Mouse (Mus musculus): Measurements from ENCODE around the gene Aanat. TPM values are rescaled to one million over a fixed set of nuclear protein-coding genes. Genes with fewer than 3 reads are reported as not detected.
A peak's percentile ranks its signal among the peaks of the same experiment; 100 is the strongest.

Gene Aanat
- polyA plus RNA-seq, 1 experiment from 2014 or later, result not detected

DNA sequence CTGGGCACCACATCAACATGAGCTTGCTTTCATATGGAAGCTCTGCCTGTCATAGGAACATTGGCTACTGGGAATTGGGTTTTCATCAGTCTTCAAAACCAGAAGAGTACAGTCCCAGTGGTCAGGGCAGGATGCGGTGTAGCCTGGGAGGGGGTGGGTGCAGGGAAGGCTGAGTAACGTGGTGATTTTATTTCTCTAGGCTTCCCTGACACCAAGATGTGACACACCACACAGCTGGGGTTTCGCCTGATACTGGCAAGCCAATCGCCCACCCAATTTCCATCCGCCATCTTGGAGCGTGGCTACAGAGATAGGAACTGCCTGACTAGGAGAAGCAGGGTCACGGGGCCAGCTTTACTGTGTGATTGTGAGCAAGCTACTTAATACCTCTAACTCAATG is 32.4 kb downstream of the Aanat start:
- no peak for DNase-seq (ENCODE audit: low spot score)
- no peaks in the 10 kb centered on the region for H3K9me3 ChIP-seq
- peaks cover 89% of the 10 kb centered on the region for H3K4me1 ChIP-seq (replicated peaks)
- H3K27me3 ChIP-seq (ENCODE audit: insufficient read depth, poor library complexity, severe bottlenecking), result peaks cover 24% of the 10 kb centered on the region
- H3K4me3 ChIP-seq, result no peak overlapping the region
- no peak overlapping the region for H3K27ac ChIP-seq
- no peaks in the 10 kb centered on the region for H3K36me3 ChIP-seq
- WGBS, result 89% methylated on average over 7 of the region's 7 CpGs

GRCm38 (mm10) chr11:116619156-116619555 is 32.9 kb downstream of the Aanat start:
- no peaks in the 10 kb centered on the region for H3K36me3 ChIP-seq
- 88% methylated on average over 7 of the region's 7 CpGs for WGBS
- H3K4me1 ChIP-seq (replicated peaks), result peaks cover 94% of the 10 kb centered on the region
- DNase-seq (ENCODE audit: low spot score), result no peak
- H3K4me3 ChIP-seq, result no peak overlapping the region
- no peaks in the 10 kb centered on the region for H3K9me3 ChIP-seq
- peaks cover 27% of the 10 kb centered on the region for H3K27me3 ChIP-seq (ENCODE audit: insufficient read depth, poor library complexity, severe bottlenecking)
- H3K27ac ChIP-seq, result no peak overlapping the region

DNA sequence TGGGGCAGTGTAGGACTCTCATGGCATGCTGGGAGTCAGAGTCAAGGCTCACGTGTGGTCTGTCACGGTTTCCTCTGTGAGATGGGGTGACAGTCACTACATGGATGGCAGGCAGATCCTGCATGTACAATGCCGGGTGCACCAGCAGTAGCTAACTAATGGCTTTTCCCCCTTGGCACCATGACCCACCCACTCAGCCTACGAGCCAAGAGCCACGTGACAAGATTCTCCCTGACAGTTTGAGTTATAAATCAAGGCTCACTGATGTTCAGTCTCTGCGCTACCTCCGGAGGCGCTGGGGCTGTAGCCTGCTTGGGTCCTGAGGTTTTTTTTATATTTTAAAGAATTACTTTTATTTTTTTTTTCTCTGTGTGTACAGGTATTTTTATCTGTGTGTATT is 33.3 kb downstream of the Aanat start:
- DNase-seq (ENCODE audit: low spot score), result no peak
- no peaks in the 10 kb centered on the region for H3K9me3 ChIP-seq
- peaks cover 95% of the 10 kb centered on the region for H3K4me1 ChIP-seq (replicated peaks)
- H3K27ac ChIP-seq, result no peak overlapping the region
- 90% methylated on average over 8 of the region's 8 CpGs for whole genome bisulfite sequencing
- peaks cover 29% of the 10 kb centered on the region for H3K27me3 ChIP-seq (ENCODE audit: insufficient read depth, poor library complexity, severe bottlenecking)
- H3K4me3 ChIP-seq, result no peak overlapping the region
- no peaks in the 10 kb centered on the region for H3K36me3 ChIP-seq

DNA sequence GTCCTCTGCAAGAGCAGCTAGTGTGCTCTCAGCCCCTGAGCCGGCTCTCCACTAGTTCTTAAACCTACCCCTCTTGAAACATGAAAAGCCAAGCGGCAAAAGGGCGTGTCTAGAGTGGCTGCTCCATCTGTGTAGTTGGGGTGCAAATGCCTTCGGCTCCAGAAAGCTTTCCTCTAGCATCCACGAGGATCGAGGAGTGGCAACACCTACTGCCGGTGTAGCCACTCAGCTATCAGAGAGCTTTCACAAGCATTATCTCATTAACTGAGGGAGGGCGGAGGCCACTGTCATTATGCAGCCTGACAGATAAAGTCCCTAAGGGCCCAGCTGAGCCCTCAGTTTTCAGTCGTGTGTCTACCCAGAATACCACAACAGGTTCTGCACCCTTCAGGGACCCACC is 33.8 kb downstream of the Aanat start:
- no peaks in the 10 kb centered on the region for H3K36me3 ChIP-seq
- no peak overlapping the region for H3K4me3 ChIP-seq
- DNase-seq (ENCODE audit: low spot score), result no peak
- WGBS, result 57% methylated on average over 9 of the region's 9 CpGs
- no peaks in the 10 kb centered on the region for H3K9me3 ChIP-seq
- H3K4me1 ChIP-seq (replicated peaks), result peaks cover 93% of the 10 kb centered on the region
- H3K27me3 ChIP-seq (ENCODE audit: insufficient read depth, poor library complexity, severe bottlenecking), result peaks cover 34% of the 10 kb centered on the region
- H3K27ac ChIP-seq, result peak overlapping the region; percentile 54

GRCm38 (mm10) chr11:116620559-116621253 is 34.5 kb downstream of the Aanat start:
- H3K27me3 ChIP-seq (ENCODE audit: insufficient read depth, poor library complexity, severe bottlenecking), result peaks cover 38% of the 10 kb centered on the region
- H3K36me3 ChIP-seq, result no peaks in the 10 kb centered on the region
- H3K4me1 ChIP-seq (replicated peaks), result peaks cover 93% of the 10 kb centered on the region
- peak overlapping the region; percentile 54 for H3K27ac ChIP-seq
- 79% methylated on average over 10 of the region's 10 CpGs for WGBS
- no peak for DNase-seq (ENCODE audit: low spot score)
- no peaks in the 10 kb centered on the region for H3K9me3 ChIP-seq
- no peak overlapping the region for H3K4me3 ChIP-seq

- H3K27ac ChIP-seq, result peak overlapping the region; percentile 54
- peak; percentile 28 for DNase-seq (ENCODE audit: low spot score)
- peaks cover 38% of the 10 kb centered on the region for H3K27me3 ChIP-seq (ENCODE audit: insufficient read depth, poor library complexity, severe bottlenecking)
- no peaks in the 10 kb centered on the region for H3K36me3 ChIP-seq
- H3K4me1 ChIP-seq (replicated peaks), result peaks cover 87% of the 10 kb centered on the region
- H3K4me3 ChIP-seq, result no peak overlapping the region
- WGBS, result 48% methylated on average over 6 of the region's 6 CpGs
- no peaks in the 10 kb centered on the region for H3K9me3 ChIP-seq
These were observed 35.0 kb downstream of the Aanat start for GRCm38 (mm10) chr11:116621258-116621704.

DNA sequence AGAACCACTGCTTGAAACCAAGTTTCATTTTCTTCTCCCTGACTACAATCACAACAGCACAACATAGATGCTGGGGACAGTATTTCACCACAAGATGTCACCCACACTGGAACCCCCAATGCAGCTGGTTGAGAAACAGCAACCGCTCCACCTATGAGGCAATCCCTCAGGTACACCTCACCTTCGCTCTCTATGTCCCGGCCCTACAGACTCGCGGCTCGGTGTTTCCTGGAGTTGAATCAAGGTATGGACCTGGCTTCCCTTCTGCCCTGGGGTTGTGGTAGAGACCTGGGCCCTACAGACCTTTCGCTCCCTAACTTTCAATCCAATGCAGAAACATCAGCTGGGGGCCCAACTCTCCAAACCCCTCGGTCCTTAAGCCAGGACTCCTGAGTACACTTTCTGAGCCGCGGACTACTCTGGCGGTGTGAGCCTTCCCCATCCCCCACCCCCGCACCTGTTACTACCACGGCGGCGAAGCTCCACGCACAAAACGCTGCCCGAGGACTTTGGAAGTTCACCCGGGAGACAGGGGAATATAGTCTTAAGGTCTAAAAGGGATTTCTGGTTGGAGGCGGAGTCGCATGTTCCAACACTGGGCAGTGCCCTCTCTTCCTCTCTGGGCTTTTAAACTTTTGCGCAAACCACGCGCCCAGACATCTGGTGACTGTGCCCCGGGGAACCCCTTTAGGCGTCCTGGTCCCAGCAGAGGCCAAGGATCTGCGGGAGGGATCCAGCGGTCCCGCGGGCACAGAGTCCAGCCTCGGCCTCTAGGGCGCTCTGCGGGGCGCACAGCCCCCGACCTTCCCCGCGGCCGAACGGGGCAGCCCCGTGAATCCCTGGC is 37.3 kb downstream of the Aanat start:
- DNase-seq (ENCODE audit: low spot score), result no peak
- Histone ChIP-seq H3K36me3 (no peaks in the 10 kb centered on the region), H3K9me3 (no peaks in the 10 kb centered on the region), H3K27me3 (ENCODE audit: insufficient read depth, poor library complexity, severe bottlenecking) (peaks cover 38% of the 10 kb centered on the region), H3K4me3 (peak overlapping the region; percentile 73), H3K27ac (peak overlapping the region; percentile 78), H3K4me1 (replicated peaks) (peaks cover 73% of the 10 kb centered on the region)
- WGBS, result 6% methylated on average over 40 of the region's 40 CpGs

DNA sequence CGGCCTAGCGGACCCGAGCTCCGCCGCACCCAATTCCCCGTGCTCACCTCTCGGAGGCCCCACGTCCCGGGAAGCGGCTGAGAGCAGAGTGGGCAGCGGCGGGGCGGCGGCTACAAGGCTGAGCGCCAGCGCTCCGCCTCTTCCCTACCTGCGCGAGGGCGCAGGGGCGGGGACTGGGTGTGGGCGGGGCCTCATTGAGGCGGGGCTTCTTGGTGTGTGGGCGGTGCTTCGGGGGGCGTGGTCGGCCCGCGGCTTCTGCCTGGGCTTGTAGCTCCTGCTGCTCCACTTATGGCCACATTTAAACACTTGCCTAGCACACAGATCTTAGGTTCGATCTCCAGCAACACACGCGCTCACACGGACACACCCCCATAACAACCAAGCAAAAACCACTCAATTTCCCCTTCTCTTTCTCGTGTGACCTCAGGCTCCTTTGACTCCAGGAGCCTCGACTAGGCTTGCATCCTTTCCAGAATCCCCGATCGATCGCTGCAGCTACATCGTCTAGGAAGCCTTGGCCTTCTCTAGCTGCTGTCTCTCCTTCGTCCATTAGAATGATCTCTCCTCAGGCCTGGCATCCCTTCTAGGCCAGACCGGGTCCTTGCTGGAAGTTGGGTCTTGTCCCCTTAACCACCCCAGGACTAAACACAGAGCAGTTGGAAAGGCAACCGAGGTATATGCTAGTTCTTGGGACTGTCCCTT is 38.0 kb downstream of the Aanat start:
- peak; percentile 88 for DNase-seq (ENCODE audit: low spot score)
- WGBS, result 13% methylated on average over 42 of the region's 42 CpGs
- Histone ChIP-seq H3K36me3 (no peaks in the 10 kb centered on the region), H3K9me3 (no peaks in the 10 kb centered on the region), H3K4me1 (replicated peaks) (peaks cover 72% of the 10 kb centered on the region), H3K27me3 (ENCODE audit: insufficient read depth, poor library complexity, severe bottlenecking) (peaks cover 38% of the 10 kb centered on the region), H3K27ac (peak overlapping the region; percentile 78), H3K4me3 (peak overlapping the region; percentile 73)

GRCm38 (mm10) chr11:116625081-116626000 is 39.1 kb downstream of the Aanat start:
- DNase-seq (ENCODE audit: low spot score), result peak; percentile 58
- H3K4me3 ChIP-seq, result 0 out of 2 replicates have a peak overlapping the region, but pooled peaks have one; percentile 2
- no peak overlapping the region for H3K27ac ChIP-seq
- no peaks in the 10 kb centered on the region for H3K9me3 ChIP-seq
- WGBS, result 78% methylated on average over 17 of the region's 17 CpGs
- peaks cover 38% of the 10 kb centered on the region for H3K27me3 ChIP-seq (ENCODE audit: insufficient read depth, poor library complexity, severe bottlenecking)
- H3K36me3 ChIP-seq, result no peaks in the 10 kb centered on the region
- H3K4me1 ChIP-seq (replicated peaks), result peaks cover 72% of the 10 kb centered on the region

GRCm38 (mm10) chr11:116626299-116627071 is 40.3 kb downstream of the Aanat start, which contains the start of gene Rhbdf2:
Gene Rhbdf2, minus strand, starts transcription at chr11:116627019.
- Histone ChIP-seq H3K4me3 (no peak within 1 kb of the TSS), H3K27me3 (ENCODE audit: insufficient read depth, poor library complexity, severe bottlenecking) (peaks cover 37% of the 10 kb centered on the region), H3K9me3 (no peaks in the 10 kb centered on the region), H3K4me1 (replicated peaks) (peaks cover 70% of the 10 kb centered on the region), H3K27ac (no peak within 1 kb of the TSS), H3K36me3 (no peaks in the 10 kb centered on the region)
- 73% methylated on average over 10 of the region's 10 CpGs for WGBS
- DNase-seq (ENCODE audit: low spot score), result no peak
